Mouse (Mus musculus) testis, adult 2 months (tissue): ENCODE measurements around the gene Mrrf. TPM values are rescaled to one million over a fixed set of nuclear protein-coding genes. Genes with fewer than 3 reads are reported as not detected.

Experiments
- H3K27ac ChIP-seq: fragments of 200-500 bp; 2 replicates; pipeline ENCODE4 v1.5.1; 2012; ENCODE audit warnings: low read depth, low read length; ENCODE audit not compliant: control insufficient read depth, insufficient read depth
- H3K27me3 ChIP-seq: fragments of 200-500 bp; 2 replicates; pipeline ENCODE4 v1.6.1; 2012; ENCODE audit warnings: mild to moderate bottlenecking, low read length, moderate library complexity; ENCODE audit not compliant: control insufficient read depth, insufficient read depth
- H3K36me3 ChIP-seq: fragments of 200-500 bp; 2 replicates; pipeline ENCODE4 v1.6.1; 2012; ENCODE audit warnings: mild to moderate bottlenecking, low read length; ENCODE audit not compliant: control insufficient read depth, insufficient read depth
- H3K4me1 ChIP-seq: fragments of 200-500 bp; 2 replicates; pipeline ENCODE4 v1.6.1; 2012; ENCODE audit warnings: low read length; ENCODE audit not compliant: control insufficient read depth, insufficient read depth
- H3K4me3 ChIP-seq: fragments of 200-500 bp; 2 replicates; pipeline ENCODE4 v1.5.1; 2012; ENCODE audit warnings: low read depth, mild to moderate bottlenecking, low read length, moderate library complexity, mixed read lengths; ENCODE audit not compliant: control insufficient read depth
- CTCF ChIP-seq: fragments of 200-500 bp; IDR thresholded peaks from 2 replicates; pipeline ENCODE4 v1.5.1; 2012; ENCODE audit warnings: low read depth, mild to moderate bottlenecking, inconsistent platforms, low read length, moderate library complexity; ENCODE audit not compliant: control insufficient read depth, insufficient read depth, insufficient replicate concordance
- POLR2A ChIP-seq: fragments of 200-500 bp; IDR thresholded peaks from 2 replicates; pipeline ENCODE4 v1.6.1; 2012; ENCODE audit warnings: low read depth, mild to moderate bottlenecking, inconsistent platforms, low read length, moderate library complexity; ENCODE audit not compliant: control insufficient read depth
- polyA plus RNA-seq: library from polyadenylated mRNA; depleted of rRNA; stranded (reverse); fragments of >200 nt; gene quantifications from 2 replicates; pipeline ENCODE4 v1.2.3, GENCODE M21; 2012

The Mrrf gene
- polyA plus RNA-seq, 1 experiment: 70.8 TPM

DNA sequence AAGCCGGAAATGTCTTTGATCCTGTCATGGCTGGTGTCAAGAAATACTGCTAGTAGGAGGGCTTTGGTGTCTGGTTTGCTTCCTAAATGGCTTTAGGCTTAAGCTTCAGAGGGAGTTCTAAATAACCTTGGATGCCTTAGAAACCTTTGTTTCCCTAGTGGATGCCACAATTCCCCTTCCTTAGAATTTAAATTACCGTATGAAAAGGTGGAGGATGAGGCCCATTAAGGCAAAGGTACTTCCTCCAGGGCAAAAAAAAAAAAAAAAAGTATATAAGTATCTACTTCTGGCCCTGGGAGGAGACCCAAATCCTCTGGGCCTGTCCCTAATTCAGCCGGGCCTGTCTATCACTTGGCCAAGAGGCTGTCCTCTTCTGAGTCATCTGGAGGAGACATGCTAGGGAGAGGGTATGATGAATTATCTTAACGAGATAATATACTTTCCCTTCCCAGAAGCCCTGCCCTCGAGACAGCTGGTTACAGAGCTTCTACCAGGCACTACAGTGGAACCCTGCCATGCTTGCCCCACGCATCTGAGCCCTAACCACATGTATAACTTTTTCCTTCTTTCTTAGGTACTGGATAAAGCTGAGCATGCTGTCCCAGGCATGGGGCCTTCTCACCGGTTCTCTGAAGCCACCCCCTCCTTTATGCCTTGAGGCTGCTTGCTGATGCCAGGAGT is 86.1 kb downstream of the Mrrf start:
- no peaks in the 10 kb centered on the region for H3K4me1 ChIP-seq
- no peaks in the 10 kb centered on the region for H3K36me3 ChIP-seq
- no peak overlapping the region for H3K27ac ChIP-seq
- no peak overlapping the region for H3K4me3 ChIP-seq
- TF ChIP-seq CTCF (no peak), POLR2A (no peak)
- H3K27me3 ChIP-seq: no peaks in the 10 kb centered on the region

DNA sequence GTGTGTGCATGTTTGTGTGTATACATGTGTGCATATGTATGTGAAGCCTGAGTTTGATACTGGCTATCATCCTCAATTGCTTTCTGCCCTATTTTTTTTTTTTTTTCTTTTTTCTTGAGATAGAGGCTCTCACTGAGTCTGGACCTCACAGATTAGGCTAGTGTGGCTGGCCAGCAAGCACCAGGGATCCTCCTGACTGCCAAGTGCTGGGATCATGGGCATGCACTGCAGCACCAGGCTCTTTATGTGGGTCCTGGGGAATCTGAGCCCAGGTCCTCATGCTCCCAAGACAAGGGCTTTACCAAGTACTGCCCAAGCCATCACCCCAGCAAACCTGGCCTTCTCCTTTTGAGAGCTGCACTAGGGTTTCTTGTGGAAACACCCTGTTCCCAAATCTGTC is 87.2 kb downstream of the Mrrf start:
- H3K36me3 ChIP-seq: no peaks in the 10 kb centered on the region
- no peaks in the 10 kb centered on the region for H3K4me1 ChIP-seq
- H3K27ac ChIP-seq: no peak overlapping the region
- no peaks in the 10 kb centered on the region for H3K27me3 ChIP-seq
- no peak overlapping the region for H3K4me3 ChIP-seq
- TF ChIP-seq POLR2A (no peak), CTCF (no peak)

DNA sequence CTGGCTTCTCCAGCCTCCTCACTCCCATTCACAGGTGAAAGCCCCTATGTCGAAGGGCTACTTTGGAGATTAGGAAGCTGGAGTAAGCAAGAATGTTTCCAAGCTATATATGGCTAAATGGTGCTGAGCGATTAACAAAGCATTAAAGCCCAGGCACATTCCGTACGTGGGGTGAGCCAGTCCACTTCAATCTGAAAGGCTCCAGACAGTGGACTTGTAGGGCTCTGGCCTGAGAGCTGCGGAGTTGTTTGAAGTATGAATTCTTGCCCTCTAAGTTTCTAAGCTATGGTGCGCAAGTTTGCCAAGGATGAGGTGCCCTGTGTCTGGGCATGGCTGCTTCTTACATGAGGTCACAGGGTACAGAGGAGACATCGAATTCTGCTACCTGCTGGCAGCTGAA is 88.0 kb downstream of the Mrrf start:
- no peak overlapping the region for H3K27ac ChIP-seq

DNA sequence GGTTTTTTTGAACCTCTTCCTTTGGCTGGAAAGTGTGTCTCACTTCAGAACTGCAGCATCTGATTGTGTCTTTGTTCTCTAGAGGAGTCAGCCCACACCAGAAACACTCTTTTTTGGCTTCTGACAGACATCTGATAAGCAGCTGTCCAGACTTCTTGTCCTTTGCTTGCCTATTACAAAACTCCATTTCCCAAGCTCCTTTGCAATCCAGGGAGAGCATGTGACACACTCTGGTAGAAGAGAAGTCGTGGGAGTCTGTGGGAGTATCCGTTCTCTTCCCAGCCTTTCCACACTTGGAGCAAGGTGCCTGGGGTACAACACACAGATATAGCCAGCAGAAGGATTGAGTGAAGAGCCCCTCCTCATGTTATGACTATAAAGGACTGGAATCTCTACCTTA is 88.4 kb downstream of the Mrrf start:
- no peak for TF ChIP-seq CTCF
- TF ChIP-seq POLR2A: no peak
- Histone ChIP-seq H3K4me3 (no peak overlapping the region), H3K27ac (no peak overlapping the region), H3K27me3 (no peaks in the 10 kb centered on the region), H3K36me3 (no peaks in the 10 kb centered on the region), H3K4me1 (no peaks in the 10 kb centered on the region)

More for the DNA sequence above, 88.0 kb downstream of the Mrrf start:
- no peaks in the 10 kb centered on the region for H3K4me1 ChIP-seq
- TF ChIP-seq POLR2A (no peak), CTCF (no peak)
- H3K27me3 ChIP-seq: no peaks in the 10 kb centered on the region
- no peak overlapping the region for H3K4me3 ChIP-seq
- no peaks in the 10 kb centered on the region for H3K36me3 ChIP-seq

DNA sequence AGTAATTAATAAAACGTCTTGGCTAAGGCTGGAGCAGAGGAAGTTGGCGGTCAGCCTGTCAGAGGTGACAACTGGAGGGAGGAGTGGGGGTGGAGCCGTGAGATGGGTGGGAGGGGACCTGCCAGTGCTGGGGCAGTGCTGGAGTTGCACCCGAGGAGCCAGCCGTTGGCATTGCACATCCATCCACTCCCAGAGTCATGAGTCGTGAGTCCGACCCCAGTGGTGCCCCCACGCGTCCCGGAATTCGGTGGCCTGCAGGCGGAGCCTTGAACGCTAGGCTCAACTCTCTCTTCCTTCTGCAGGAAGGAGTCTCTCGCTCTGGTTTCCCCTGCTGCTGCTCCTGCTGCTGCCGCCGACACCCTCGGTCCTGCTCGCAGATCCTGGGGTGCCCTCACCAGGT is 94.2 kb downstream of the Mrrf start, which contains the start of gene Ptgs1:
Gene Ptgs1, plus strand, starts transcription at position 61 of the 400 bp plus-strand sequence.
- H3K27ac ChIP-seq: no peak within 1 kb of the TSS
- peak within 1 kb of the TSS; percentile 14 for H3K4me3 ChIP-seq
- no peaks in the 10 kb centered on the region for H3K36me3 ChIP-seq
- H3K27me3 ChIP-seq: no peaks in the 10 kb centered on the region
- TF ChIP-seq CTCF: no peak
- no peak for TF ChIP-seq POLR2A
- H3K4me1 ChIP-seq: peaks cover 5% of the 10 kb centered on the region

DNA sequence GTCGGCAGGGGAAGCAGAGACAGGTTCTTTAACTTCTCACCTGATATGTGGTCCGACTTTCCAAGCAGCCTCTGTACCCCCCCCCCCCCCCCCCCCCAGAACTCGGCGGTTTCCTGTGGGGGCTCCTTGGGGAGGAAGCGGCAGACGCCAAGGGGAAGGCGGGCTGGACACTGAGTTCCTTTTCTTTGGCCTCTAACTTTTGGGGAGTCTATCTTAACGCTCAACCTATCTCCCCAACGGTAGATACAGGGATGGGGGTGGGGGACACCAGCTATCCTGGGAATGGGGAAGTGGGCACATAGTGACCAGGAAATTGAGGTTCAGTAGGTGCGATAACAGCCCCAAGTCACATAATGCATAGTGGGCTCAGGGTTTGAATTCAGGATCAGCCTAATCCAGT is 94.8 kb downstream of the Mrrf start:
- Histone ChIP-seq H3K27ac (no peak overlapping the region), H3K36me3 (no peaks in the 10 kb centered on the region), H3K4me1 (peaks cover 5% of the 10 kb centered on the region), H3K4me3 (peak overlapping the region; percentile 14), H3K27me3 (no peaks in the 10 kb centered on the region)
- no peak for TF ChIP-seq CTCF
- no peak for TF ChIP-seq POLR2A

DNA sequence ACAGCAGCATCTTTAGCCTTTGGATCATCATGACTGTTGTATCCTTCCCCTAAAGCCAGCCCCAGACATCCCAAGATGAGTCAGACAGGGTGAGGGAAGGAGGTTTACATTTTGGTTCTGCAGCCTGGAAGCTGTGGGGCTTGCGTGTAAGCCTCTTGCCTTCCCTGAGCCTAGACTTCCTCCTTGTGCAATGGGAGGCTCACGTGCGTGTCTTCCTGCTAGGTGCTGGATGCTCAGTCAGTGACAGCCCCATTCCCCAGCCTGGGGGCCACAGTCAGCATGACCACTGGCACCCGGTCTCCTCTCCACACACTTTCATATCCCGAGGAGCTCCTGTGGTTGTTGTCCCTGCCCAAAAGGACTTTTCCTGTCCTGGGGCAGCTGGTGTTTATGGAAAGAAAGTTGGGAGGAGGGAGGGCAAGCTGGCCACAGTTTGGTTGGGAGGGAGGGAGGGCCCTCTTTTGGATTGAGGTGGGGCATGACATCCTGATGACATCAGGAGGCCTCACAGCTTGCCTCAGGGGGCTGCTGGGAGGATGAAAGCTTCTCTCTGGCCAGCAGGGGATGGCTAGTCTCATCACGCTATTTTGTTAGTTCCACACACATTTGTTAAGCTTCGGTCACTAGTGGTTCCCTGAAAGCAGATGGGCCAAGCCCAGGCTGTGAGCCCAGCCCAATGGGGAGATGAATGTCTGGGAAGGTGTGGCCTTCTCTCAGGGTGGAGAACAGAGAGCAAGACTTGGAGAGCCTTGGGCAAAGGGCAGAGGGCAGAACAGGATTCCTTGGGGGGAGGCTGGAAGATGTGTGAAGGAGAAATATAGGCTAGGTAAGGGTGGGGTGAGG is 98.6 kb downstream of the Mrrf start:
- H3K27me3 ChIP-seq: no peaks in the 10 kb centered on the region
- H3K4me3 ChIP-seq: no peak overlapping the region
- no peak for TF ChIP-seq POLR2A
- no peak for TF ChIP-seq CTCF
- H3K27ac ChIP-seq: no peak overlapping the region
- H3K4me1 ChIP-seq: peaks cover 5% of the 10 kb centered on the region
- H3K36me3 ChIP-seq: no peaks in the 10 kb centered on the region
